Mouse (Mus musculus) embryonic fibroblast, embryonic 13.5 days (primary cell): ENCODE results near the gene Apol11a. TPM values are rescaled to one million over a fixed set of nuclear protein-coding genes. Genes with fewer than 3 reads are reported as not detected.
"Not testable (repeated sequence)": the region's sequence is repeated elsewhere in the genome, so short reads cannot be mapped to it uniquely, and the experiment has no call there.

Source experiments
- H3K27ac ChIP-seq: 2 replicates; pipeline ENCODE4 v1.5.1; 2012; ENCODE audit warnings: low read length, control low read depth, inconsistent platforms; ENCODE audit not compliant: insufficient read depth
- H3K4me1 ChIP-seq: 2 replicates; pipeline ENCODE4 v1.6.1; 2011; ENCODE audit warnings: low read length; ENCODE audit not compliant: control insufficient read depth, insufficient read depth
- H3K4me3 ChIP-seq: 2 replicates; pipeline ENCODE4 v1.5.1; 2011; ENCODE audit warnings: mild to moderate bottlenecking, control low read depth, low read length; ENCODE audit not compliant: insufficient read depth
- CTCF ChIP-seq: IDR thresholded peaks from 2 replicates; pipeline ENCODE4 v1.5.1; 2011; ENCODE audit warnings: mild to moderate bottlenecking, control low read depth, low read length, moderate library complexity, borderline replicate concordance; ENCODE audit not compliant: insufficient read depth
- POLR2A ChIP-seq: IDR thresholded peaks from 2 replicates; pipeline ENCODE4 v1.6.1; 2011; ENCODE audit warnings: low read depth, mild to moderate bottlenecking, control low read depth, low read length, moderate library complexity
- polyA plus RNA-seq: library from polyadenylated mRNA; stranded (reverse); fragments of >200 nt; gene quantifications from 2 replicates; pipeline ENCODE4 v1.2.4, GENCODE M21; 2011; ENCODE audit warnings: low read depth; ENCODE audit not compliant: missing spikeins, insufficient read length

Gene Apol11a
- polyA plus RNA-seq = not detected in 2 replicates

- not testable (repeated sequence) for H3K27ac ChIP-seq, H3K4me3 ChIP-seq, H3K4me1 ChIP-seq
These were observed at the start of gene Apol11a for GRCm38 (mm10) chr15:77507966-77508365. TSS of gene Apol11a (plus strand) at chr15:77508271.

DNA sequence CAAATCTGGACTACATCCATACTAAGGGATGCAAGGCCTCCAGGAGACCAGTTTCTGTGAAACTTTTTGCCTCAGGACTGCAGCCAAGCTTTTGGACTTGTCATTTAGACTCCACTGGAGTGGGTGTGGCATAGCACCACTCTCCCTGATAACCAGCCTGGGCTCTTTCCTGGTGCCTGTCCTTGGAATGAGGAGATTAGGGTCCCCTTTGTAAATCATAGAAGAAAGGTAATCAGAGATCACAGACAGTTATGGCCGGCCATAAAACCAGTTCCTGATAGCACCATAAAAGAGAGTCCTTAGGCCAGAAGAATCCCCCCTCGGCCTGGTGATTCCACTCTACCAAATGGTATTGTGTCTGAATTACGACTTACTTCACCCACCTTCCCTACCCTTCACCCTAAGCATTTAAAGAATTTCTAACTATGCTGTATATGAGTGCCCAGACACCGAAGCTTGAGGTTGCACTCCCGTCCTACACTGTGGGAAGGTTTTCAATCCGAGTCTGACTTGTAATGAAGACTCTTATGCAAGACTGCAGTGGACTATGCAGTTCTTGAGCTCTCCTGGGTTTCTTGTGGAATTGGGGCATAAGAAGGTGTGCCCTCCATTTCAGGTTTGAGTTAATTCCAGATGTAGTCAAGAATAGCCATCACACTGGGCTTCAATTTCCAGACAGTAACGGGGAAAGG, 33.2 kb upstream of the Apol11a start:
- not testable (repeated sequence) for H3K4me3 ChIP-seq, H3K4me1 ChIP-seq

DNA sequence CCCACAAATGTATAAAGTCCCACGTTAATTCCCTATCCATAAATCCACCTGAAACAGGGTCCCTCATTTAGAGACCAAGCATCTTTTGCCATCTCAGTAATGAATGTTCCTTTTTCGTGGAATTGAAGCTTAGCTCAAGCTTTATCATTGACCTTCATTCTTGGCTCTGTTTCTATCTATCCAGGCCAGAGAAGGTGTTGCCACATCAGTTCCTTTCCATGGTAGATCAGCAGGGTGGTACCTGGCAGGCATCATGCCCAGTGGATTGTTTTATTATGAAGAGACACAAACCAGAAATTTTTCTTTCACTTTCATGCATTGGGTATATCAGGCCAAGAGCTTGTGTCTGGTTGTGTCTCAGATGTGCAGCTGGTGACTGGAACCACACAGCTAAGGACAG, 31.4 kb upstream of the Apol11a start, which contains the start of gene Apol10a:
Gene Apol10a, plus strand, starts transcription at position 355 of the 400 bp plus-strand sequence.
- H3K27ac ChIP-seq, H3K4me1 ChIP-seq, H3K4me3 ChIP-seq: not testable (repeated sequence)

More for the DNA sequence above, 33.2 kb upstream of the Apol11a start:
- not testable (repeated sequence) for H3K27ac ChIP-seq

- no peaks in the 10 kb centered on the region for H3K4me1 ChIP-seq
- TF ChIP-seq CTCF (no peak), POLR2A (no peak)
- H3K27ac ChIP-seq = no peak overlapping the region
These were observed 25.8 kb upstream of the Apol11a start for GRCm38 (mm10) chr15:77482140-77482794.

DNA sequence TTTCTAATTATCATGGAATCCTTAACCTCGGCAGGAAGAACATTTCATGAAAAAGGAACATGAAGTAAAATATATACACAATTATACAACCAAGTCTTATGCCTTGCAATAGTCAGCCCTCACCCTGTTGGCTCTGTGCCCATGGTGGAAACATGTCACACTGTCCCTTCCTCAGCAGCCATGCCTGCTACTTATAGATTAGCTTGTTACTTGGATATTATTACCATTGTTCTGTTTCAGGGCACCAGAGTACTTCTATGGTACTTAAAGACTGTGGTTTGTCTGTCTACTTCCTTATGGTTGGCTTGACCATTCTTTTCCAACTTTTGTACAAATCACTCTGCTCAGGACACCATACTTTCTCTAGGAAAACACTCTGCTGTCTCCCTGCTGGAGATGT, 14.9 kb upstream of the Apol11a start:
- not testable (repeated sequence) for H3K4me3 ChIP-seq, H3K4me1 ChIP-seq, H3K27ac ChIP-seq

More at GRCm38 (mm10) chr15:77482140-77482794, 25.8 kb upstream of the Apol11a start:
- H3K4me3 ChIP-seq = no peak overlapping the region

- not testable (repeated sequence) for H3K27ac ChIP-seq, H3K4me1 ChIP-seq, H3K4me3 ChIP-seq
These were observed 13.4 kb upstream of the Apol11a start for GRCm38 (mm10) chr15:77494694-77495093.

- H3K27ac ChIP-seq, H3K4me1 ChIP-seq, H3K4me3 ChIP-seq: not testable (repeated sequence)
These were observed 12.5 kb downstream of the Apol11a start for GRCm38 (mm10) chr15:77520596-77520995.

GRCm38 (mm10) chr15:77523186-77523843, 15.2 kb downstream of the Apol11a start:
- not testable (repeated sequence) for H3K4me1 ChIP-seq, H3K27ac ChIP-seq, H3K4me3 ChIP-seq
- TF ChIP-seq CTCF = 0 out of 2 replicates have a peak, but pooled peaks have one; percentile 50

- Histone ChIP-seq H3K4me1 (no peaks in the 10 kb centered on the region), H3K4me3 (no peak within 1 kb of the TSS), H3K27ac (no peak within 1 kb of the TSS)
- TF ChIP-seq POLR2A (no peak), CTCF (no peak)
These were observed 25.1 kb downstream of the Apol11a start, which contains the start of gene Apol7c for GRCm38 (mm10) chr15:77533216-77533615. TSS of gene Apol7c (minus strand) at chr15:77533316.

- not testable (repeated sequence) for H3K27ac ChIP-seq, H3K4me3 ChIP-seq, H3K4me1 ChIP-seq
These were observed 31.1 kb downstream of the Apol11a start for GRCm38 (mm10) chr15:77539221-77539620.

DNA sequence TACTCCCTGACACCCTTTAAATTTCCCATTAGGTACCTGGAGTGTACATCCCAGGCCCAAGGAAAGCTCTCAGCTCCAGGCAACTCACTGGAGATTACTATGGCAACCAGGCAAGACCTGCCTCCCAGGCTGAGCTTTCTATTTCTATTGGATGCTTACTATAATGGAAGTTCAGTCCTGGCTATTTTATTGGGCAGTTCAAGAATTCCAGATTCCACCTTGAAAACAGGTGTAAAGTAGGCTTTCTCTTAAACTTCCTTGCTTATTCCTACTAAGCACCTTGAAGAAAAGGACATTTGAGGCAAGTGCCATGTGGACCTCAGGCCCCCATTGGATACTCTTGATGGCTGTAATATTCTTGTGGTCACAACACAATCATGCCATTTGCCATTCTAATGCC, 53.7 kb downstream of the Apol11a start, which contains the start of gene 1700025B11Rik:
Gene 1700025B11Rik, minus strand, starts transcription at position 101 of the 400 bp plus-strand sequence.
- H3K27ac ChIP-seq = no peak within 1 kb of the TSS
- TF ChIP-seq POLR2A (no peak), CTCF (no peak)
- no peak within 1 kb of the TSS for H3K4me3 ChIP-seq
- no peaks in the 10 kb centered on the region for H3K4me1 ChIP-seq
